Mouse (Mus musculus) left cerebral cortex, adult 8-10 months (tissue): Measurements from ENCODE around the gene Lypd9. TPM values are rescaled to one million over a fixed set of nuclear protein-coding genes. Genes with fewer than 3 reads are reported as not detected.
"Not testable (repeated sequence)": the region's sequence is repeated elsewhere in the genome, so short reads cannot be mapped to it uniquely, and the experiment has no call there.

Experiments
- DNase-seq, 2 experiments: peaks; one replicate each; pipeline ENCODE4 v3.0.0; 2022; ENCODE audit warnings: low spot score in 2 of 2
- total RNA-seq, 4 experiments: library from RNA; stranded (reverse); gene quantifications; 2 replicates each; pipeline ENCODE4 v1.2.4; 2022

The Lypd9 gene
- total RNA-seq: not detected

- no peak for DNase-seq
These were observed at the start of gene Lypd9 for GRCm38 (mm10) chr11:58452759-58453158. Gene Lypd9 (minus strand): TSS chr11:58452923.

- not testable (repeated sequence) for DNase-seq
These were observed 49.7 kb upstream of the Lypd9 start, which contains the start of gene Olfr331 for GRCm38 (mm10) chr11:58502472-58502871. Gene Olfr331 (minus strand): TSS chr11:58502572.

- no peak for DNase-seq
These were observed 46.6 kb upstream of the Lypd9 start for GRCm38 (mm10) chr11:58499290-58499689.

DNA sequence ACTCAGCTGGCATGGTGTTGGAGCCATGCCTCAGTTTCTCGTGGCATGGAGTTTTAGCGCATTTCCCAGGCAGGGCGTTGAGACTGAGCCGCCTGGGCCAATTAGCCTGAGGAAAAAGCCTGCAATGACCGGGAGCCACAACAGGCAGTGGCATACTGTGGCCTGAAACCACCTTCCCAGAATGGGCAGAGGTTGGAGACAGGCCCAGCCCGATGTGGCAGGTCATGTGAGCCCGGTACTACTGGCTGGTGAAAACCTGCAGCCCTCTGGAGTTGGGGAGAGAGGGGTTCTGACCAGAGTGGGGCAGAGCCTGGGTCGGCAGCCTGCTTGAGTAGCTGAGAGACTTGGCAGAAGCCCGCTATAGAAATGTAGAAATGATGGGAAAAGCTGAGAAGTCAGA is 46.0 kb upstream of the Lypd9 start:
- DNase-seq: no peak

GRCm38 (mm10) chr11:58492455-58492854 is 39.7 kb upstream of the Lypd9 start, which contains the start of gene Olfr332:
Gene Olfr332 (minus strand): TSS chr11:58492555.
- DNase-seq: no peak

DNA sequence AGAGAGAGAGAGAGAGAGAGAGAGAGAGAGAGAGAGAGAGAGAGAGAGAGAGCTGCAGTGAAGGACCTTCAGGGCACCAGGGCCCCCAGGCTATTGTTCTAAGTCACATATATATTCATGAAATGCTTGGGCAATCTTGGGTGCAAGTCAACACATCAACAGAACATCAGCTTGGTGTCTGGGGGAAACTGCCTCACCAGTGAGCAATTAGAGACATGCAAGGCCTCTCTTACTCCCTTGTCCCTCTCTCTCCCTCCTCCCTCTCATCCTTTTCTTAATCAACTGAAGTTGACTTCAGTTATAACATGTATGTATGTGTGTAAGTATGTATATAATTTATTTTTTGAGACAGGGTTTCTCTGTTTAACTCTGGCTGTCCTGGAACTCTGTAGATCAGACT is 9.4 kb upstream of the Lypd9 start, which contains the start of gene Olfr30:
Gene Olfr30, minus strand, starts transcription at position 101 of the 400 bp plus-strand sequence.
- no peak for DNase-seq

GRCm38 (mm10) chr11:58453592-58453991 is 869 bp upstream of the Lypd9 start:
- no peak for DNase-seq

DNA sequence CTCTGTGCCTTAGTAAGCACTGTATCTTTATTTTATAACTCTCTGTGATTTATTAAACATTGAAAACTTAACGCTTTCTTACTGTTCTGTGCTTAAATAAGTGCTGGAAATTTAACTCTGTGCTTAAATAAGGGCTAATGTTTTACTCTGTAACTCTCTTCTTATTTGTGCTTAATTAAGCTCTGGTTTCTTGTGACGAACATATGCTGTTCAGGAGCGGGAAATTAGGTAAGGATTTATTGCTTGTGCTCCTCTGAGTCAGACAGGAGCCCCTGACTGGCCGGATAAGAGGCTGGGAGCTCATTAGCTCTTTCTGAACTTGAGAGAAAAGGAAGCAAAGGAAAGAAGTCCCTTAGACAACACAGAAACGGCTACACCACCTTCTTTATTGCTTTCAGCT is 14.9 kb downstream of the Lypd9 start:
- DNase-seq: no peak

DNA sequence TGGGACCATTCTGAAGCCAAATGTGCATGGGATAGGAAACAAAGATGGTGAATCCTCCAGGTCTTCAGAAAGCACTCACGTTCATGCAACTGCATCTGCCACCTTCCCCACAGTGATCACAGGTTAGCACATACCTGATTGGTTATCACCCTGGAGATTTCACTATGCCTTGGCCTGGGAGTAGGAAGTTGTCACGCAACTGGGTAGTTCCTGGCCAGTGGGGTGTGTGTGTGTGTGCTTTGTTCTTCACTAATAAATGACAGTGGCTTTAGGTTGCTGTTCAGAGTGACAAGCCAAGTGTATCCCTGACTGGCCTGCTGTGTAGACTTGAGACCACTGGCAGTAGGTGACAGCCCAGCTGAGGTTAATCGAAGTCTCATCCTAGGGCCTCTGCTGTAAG is 20.5 kb downstream of the Lypd9 start, which contains the start of gene Gm12253:
Gene Gm12253, plus strand, starts transcription at position 301 of the 400 bp plus-strand sequence.
- DNase-seq: no peak

GRCm38 (mm10) chr11:58420815-58421214 is 31.9 kb downstream of the Lypd9 start, which contains the start of gene 1810065E05Rik:
Gene 1810065E05Rik (plus strand): TSS chr11:58421111.
- no peak for DNase-seq

DNA sequence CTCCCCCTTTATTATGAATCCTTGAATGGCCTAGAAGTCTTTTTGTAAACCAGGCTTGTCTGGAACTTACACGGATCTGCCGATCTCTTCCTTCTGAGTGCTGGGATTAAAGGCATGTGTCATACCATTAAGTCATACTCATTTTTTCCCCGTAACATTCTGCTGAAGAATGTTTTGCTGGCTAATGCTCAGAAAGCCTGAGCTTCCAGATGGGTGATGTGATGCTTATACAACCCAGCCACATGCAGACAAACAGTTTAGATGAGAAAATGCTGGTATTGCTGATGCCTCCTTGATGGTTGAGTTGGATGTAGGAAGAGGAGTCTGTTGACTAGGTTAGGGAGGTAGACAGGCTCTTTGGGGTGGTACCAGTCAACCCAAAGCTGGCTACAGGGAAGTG is 34.4 kb downstream of the Lypd9 start:
- no peak for DNase-seq

DNA sequence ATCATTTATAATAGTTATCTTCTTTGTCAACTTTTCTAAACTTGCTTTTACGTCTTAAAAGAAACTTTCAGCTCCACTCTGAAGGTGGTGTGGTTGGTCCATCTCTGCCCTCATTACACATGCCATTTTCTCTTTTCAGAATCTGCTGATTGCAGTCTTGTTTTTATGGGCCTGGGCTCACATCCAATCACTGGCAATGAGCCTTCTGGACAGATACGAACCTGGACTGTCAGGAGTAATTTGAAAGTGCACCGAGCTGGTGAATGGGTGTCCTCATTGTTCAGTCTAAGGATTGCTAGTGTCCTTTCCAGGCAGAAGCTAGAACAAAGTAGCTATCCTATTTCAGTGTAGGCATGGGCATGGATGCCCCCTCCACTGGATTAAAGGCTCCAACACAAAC is 44.7 kb downstream of the Lypd9 start:
- no peak for DNase-seq

DNA sequence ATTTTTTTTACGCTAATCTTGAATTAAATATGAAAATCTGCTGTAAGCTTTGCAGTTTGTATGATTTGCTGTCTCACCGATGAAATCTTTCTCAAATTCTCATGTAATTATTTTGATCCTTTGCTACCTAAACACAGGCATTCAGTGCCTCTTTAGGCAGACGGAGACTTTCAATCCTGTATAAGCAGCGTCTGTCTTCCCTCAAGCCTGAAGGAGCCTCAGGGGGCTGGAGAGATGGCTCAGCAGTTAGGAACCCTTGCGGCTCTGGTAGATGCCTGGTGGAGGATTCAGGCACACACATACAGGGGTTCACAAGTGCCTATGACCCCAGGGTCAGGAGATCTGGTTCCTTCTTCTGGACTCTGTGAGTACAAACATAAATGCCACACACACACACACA is 52.1 kb downstream of the Lypd9 start:
- DNase-seq: no peak

DNA sequence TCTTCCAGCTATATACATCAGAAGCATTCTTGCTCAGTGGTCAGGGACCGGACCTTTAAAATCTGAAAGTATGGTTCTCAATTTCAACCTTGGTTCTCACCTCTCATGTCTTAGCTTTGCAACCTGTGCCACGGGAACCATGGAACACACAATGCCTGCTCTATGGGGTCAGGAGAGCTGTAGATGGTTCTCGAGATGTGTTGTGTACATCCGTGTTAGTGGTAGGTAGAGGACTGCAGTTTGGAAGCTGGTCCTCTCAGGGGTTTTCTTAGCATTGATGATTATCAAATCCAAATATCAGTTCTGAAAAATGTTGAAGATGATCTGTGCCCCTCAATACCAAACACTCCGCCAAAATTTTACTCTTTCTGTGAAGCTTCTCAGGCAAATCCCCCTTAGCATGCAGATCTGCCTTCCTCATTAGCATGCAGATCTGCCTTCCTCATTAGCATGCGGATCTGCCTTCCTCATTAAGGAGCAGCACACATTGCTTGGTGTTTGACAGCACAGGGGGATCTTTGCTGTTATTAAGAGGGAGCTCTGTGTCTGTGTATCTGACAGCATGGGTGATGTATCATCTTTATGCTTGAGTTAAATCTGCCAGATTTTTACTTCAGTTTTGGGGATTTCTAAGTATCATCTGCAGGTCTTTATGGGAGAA is 52.6 kb downstream of the Lypd9 start:
- no peak for DNase-seq

Other genes with a start within 250 kb of the Lypd9 start
- gene 4930438A08Rik, start 178.1 kb downstream of the Lypd9 start, total RNA-seq: not detected
- 10 to 100 TPM; 25.0 to 28.7 (median 26.5) TPM for gene Zfp692, start 145.9 kb downstream of the Lypd9 start, total RNA-seq
- gene Zfp672, start 122.6 kb downstream of the Lypd9 start, total RNA-seq: 10 to 100 TPM; 41.1 to 48.4 (median 45.4) TPM
- 10 to 100 TPM; 41.8 to 49.8 (median 44.4) TPM for gene Sh3bp5l, start 122.2 kb downstream of the Lypd9 start, total RNA-seq
- not detected for gene Lypd8, start 73.9 kb downstream of the Lypd9 start, total RNA-seq
- gene 1810065E05Rik, start 31.8 kb downstream of the Lypd9 start, total RNA-seq: not detected
- gene Gm12253, start 20.4 kb downstream of the Lypd9 start, total RNA-seq: not detected
- not detected for gene Olfr30, start 9.3 kb upstream of the Lypd9 start, total RNA-seq
- not detected for gene Olfr332, start 39.6 kb upstream of the Lypd9 start, total RNA-seq
- not detected for gene Olfr331, start 49.6 kb upstream of the Lypd9 start, total RNA-seq
- gene Olfr330, start 81.9 kb upstream of the Lypd9 start, total RNA-seq: not detected
- not detected for gene Olfr329-ps, start 93.5 kb upstream of the Lypd9 start, total RNA-seq
- gene Olfr328, start 102.7 kb upstream of the Lypd9 start, total RNA-seq: under 1 TPM in 3 of 4 experiments, not detected in 1; 0.14 to 0.25 (median 0.17) TPM
- not detected for gene Olfr224, start 117.6 kb upstream of the Lypd9 start, total RNA-seq
- not detected for gene Olfr325, start 124.8 kb upstream of the Lypd9 start, total RNA-seq
- not detected for gene Olfr324, start 142.2 kb upstream of the Lypd9 start, total RNA-seq
- gene 2210407C18Rik, start 163.2 kb upstream of the Lypd9 start, total RNA-seq: not detected
- not detected for gene Olfr323, start 177.6 kb upstream of the Lypd9 start, total RNA-seq
- not detected for gene Trim58, start 187.5 kb upstream of the Lypd9 start, total RNA-seq
- gene Olfr322, start 205.9 kb upstream of the Lypd9 start, total RNA-seq: not detected
- not detected for gene Olfr320, start 228.2 kb upstream of the Lypd9 start, total RNA-seq
- gene Olfr319, start 246.2 kb upstream of the Lypd9 start, total RNA-seq: not detected